In genomic region chr7:92323710-92324109, GRCm38 (mm10) we compare ENCODE assay signal across 8 mouse cellular contexts.
DNase-seq lines count a peak whose midpoint lies in the region; ATAC-seq and TF ChIP-seq lines count a peak whose summit lies in the region.

No protein-coding gene starts in this region.

- no peak overlapping the region for H3K9ac ChIP-seq in hindbrain, embryonic 11.5 days (ENCODE audit: low read depth, low read length)
- H3K9ac ChIP-seq in hindbrain, embryonic 16.5 days (ENCODE audit: low read depth, low read length): no peak overlapping the region
- H3K9ac ChIP-seq in MEL (ENCODE audit: control insufficient read depth, low read depth, low read length, poor library complexity, severe bottlenecking): no peak overlapping the region

- peak; percentile 54 for DNase-seq in hindbrain, embryonic 11.5 days (ENCODE audit: low spot score)
- DNase-seq in MEL (ENCODE audit: low read depth, low spot score): peak; percentile 4
- DNase-seq in cerebellum, adult 8-10 months: peak; percentile 48
- DNase-seq in heart, postnatal 4 days: peak; percentile 40
- DNase-seq in mesoderm, embryonic 11.5 days (ENCODE audit: low read depth, low spot score): peak; percentile 39
- DNase-seq in layer of hippocampus, postnatal 36 days: no peak
- DNase-seq in left cerebral cortex, postnatal 14 days (ENCODE audit: low spot score in 2 of 2): no peak

- no peak overlapping the region for H3K4me3 ChIP-seq in hindbrain, embryonic 11.5 days (ENCODE audit: low read depth, low read length)
- H3K4me3 ChIP-seq in hindbrain, embryonic 16.5 days (ENCODE audit: low read length): no peak overlapping the region
- no peak overlapping the region for H3K4me3 ChIP-seq in MEL (ENCODE audit: control insufficient read depth in 1 of 2, insufficient read depth in 1 of 2, low read depth in 2 of 2, low read length in 2 of 2)

- intact Hi-C loops in left cerebral cortex, postnatal 14 days (cut with DNase I): loop anchor here (2.0 to 10.0 kb wide), 2 partner anchors 219 to 231 kb away; no protein-coding TSS in a partner anchor

- no peak for TF ChIP-seq POLR2A in MEL (IDR thresholded peaks at IDR 0.05; ENCODE audit: control insufficient read depth in 1 of 2, insufficient read depth in 1 of 2, low read depth in 1 of 2, low read length in 2 of 2, poor library complexity in 1 of 2)

- peak in 2 of 3 experiments; percentile 18 to 21; a peak in 2 of 6 replicates for TF ChIP-seq CTCF in MEL (IDR thresholded peaks at IDR 0.05 in 2 of 3, conservative IDR thresholded peaks at IDR 0.05 in 1 of 3; ENCODE audit: control insufficient read depth in 1 of 3, insufficient read depth in 1 of 3, low read depth in 2 of 3, low read length in 3 of 3, poor library complexity in 1 of 3, severe bottlenecking in 1 of 3)

- peak; percentile 8; the same call in 1 of the 2 replicates for TF ChIP-seq RAD21 in MEL (IDR thresholded peaks at IDR 0.05; ENCODE audit: low read depth, low read length)

- TF ChIP-seq EP300 in MEL (IDR thresholded peaks at IDR 0.05; ENCODE audit: low read depth in 1 of 2, low read length in 2 of 2): no peak

- H3K4me2 ChIP-seq in hindbrain, embryonic 11.5 days (replicated peaks; ENCODE audit: low read depth, low read length): no peak overlapping the region
- H3K4me2 ChIP-seq in hindbrain, embryonic 16.5 days (ENCODE audit: low read length): no peak overlapping the region

- no peak; the same call in 1 of the 2 replicates for ATAC-seq in hindbrain, embryonic 11.5 days (ENCODE audit: low FRiP score)
- no peak for ATAC-seq in hindbrain, embryonic 16.5 days

- H3K9me3 ChIP-seq in hindbrain, embryonic 11.5 days (ENCODE audit: control insufficient read depth, low read length): no peaks in the 10 kb centered on the region
- no peaks in the 10 kb centered on the region for H3K9me3 ChIP-seq in hindbrain, embryonic 16.5 days (ENCODE audit: control insufficient read depth, low read length)
- H3K9me3 ChIP-seq in MEL (replicated peaks; ENCODE audit: insufficient read depth, low read length): no peaks in the 10 kb centered on the region

- no peaks in the 10 kb centered on the region for H3K79me2 ChIP-seq in MEL (ENCODE audit: control insufficient read depth, insufficient read depth, low read length, poor library complexity)

- no peaks in the 10 kb centered on the region for H3K36me3 ChIP-seq in hindbrain, embryonic 11.5 days (ENCODE audit: control insufficient read depth, insufficient read depth, low read length)
- H3K36me3 ChIP-seq in hindbrain, embryonic 16.5 days (ENCODE audit: control insufficient read depth, insufficient read depth, low read length): no peaks in the 10 kb centered on the region
- no peaks in the 10 kb centered on the region for H3K36me3 ChIP-seq in MEL (ENCODE audit: control insufficient read depth in 1 of 2, insufficient read depth in 2 of 2, low read length in 2 of 2)

- H3K27ac ChIP-seq in hindbrain, embryonic 11.5 days (ENCODE audit: low read depth, low read length): no peak overlapping the region
- no peak overlapping the region for H3K27ac ChIP-seq in hindbrain, embryonic 16.5 days (ENCODE audit: low read depth, low read length)
- H3K27ac ChIP-seq in MEL (ENCODE audit: control insufficient read depth, low read depth, low read length): no peak overlapping the region

- 50% methylated on average over 4 of the region's 4 CpGs for WGBS in hindbrain, embryonic 11.5 days
- 53% methylated on average over 4 of the region's 4 CpGs for WGBS in hindbrain, embryonic 16.5 days

- H3K27me3 ChIP-seq in hindbrain, embryonic 11.5 days (ENCODE audit: control insufficient read depth, insufficient read depth, low read length): no peaks in the 10 kb centered on the region
- H3K27me3 ChIP-seq in hindbrain, embryonic 16.5 days (replicated peaks; ENCODE audit: control insufficient read depth, insufficient read depth, low read length): no peaks in the 10 kb centered on the region
- H3K27me3 ChIP-seq in MEL (ENCODE audit: control insufficient read depth in 1 of 2, insufficient read depth in 2 of 2, low read length in 2 of 2): no peaks in the 10 kb centered on the region

- no peaks in the 10 kb centered on the region; the same call in 1 of the 2 replicates for H3K4me1 ChIP-seq in hindbrain, embryonic 11.5 days (replicated peaks; ENCODE audit: control insufficient read depth, insufficient read depth, low read length)
- peaks cover 11% of the 10 kb centered on the region for H3K4me1 ChIP-seq in hindbrain, embryonic 16.5 days (ENCODE audit: control insufficient read depth, insufficient read depth, low read depth, low read length)
- no peaks in the 10 kb centered on the region for H3K4me1 ChIP-seq in MEL (ENCODE audit: control insufficient read depth in 1 of 2, insufficient read depth in 2 of 2, low read length in 2 of 2)

TF ChIP-seq in MEL, 35 proteins besides CTCF, POLR2A, EP300 and RAD21:
- TF ChIP-seq TAL1 (IDR thresholded peaks at IDR 0.05; ENCODE audit: low read length) (no peak), TCF12 (IDR thresholded peaks at IDR 0.05; ENCODE audit: low read depth, low read length) (no peak), MEF2A (IDR thresholded peaks at IDR 0.05; ENCODE audit: extremely low read depth, insufficient replicate concordance, low read depth, low read length, poor library complexity, severe bottlenecking) (no peak), ZKSCAN1 (IDR thresholded peaks at IDR 0.05; ENCODE audit: low read depth, low read length) (no peak), CHD1 (IDR thresholded peaks at IDR 0.05; ENCODE audit: low read depth, low read length) (no peak)

Comparison
In these comparisons a context has a peak if more than half of its experiments do, and no peak if none do; other contexts are left out.
1. DNase-seq: peak in hindbrain, embryonic 11.5 days (single experiment), MEL (single experiment), cerebellum, adult 8-10 months (single experiment), heart, postnatal 4 days (single experiment) and mesoderm, embryonic 11.5 days (single experiment); none in layer of hippocampus, postnatal 36 days (0 of 2) and left cerebral cortex, postnatal 14 days (0 of 2).